Mouse (Mus musculus): ENCODE measurements at regions not wholly inside any gene's neighbourhood (a gene's known extent, or its start where the extent isn't known, plus 50 kb on each side); places are given as distances from the start of the nearest gene placed in this dataset.

DNA sequence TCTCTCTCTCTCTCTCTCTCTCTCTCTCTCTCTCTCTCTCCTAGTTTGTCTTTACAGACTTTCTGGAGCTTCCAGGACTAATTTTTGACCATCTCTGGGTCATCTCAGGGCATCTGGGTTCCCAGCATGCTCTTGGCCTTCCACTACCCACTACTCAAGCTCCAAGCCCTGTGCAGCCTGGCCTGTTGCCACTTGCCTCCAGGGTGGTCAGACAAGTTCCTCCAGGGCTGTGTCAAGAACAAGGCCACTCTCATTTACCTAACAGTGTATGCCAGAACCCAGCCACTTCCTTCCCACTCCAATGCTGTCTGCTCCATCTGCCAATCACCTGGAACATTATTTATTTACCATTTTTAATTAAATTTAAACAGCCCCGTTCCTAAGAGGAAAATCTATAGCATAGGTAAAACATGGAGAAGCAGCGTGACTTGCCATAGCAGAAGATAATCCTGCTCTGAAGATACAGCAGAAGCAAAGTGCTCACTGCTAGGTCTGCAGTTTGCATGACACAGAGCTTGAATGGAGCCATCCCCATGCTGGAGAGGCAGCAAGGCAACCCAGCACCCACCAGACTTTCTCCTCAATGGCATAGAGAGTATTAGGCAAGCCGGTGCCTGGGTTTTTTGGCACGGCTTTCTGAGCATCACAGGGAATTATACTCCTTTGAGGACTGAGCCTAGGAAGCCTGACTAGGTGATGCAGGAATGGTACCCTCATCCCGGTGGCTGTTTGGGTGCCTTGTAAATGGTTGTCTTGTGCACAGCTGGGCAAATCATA lies 54.0 kb downstream of the Foxi1 start:
- no peak for DNase-seq

DNA sequence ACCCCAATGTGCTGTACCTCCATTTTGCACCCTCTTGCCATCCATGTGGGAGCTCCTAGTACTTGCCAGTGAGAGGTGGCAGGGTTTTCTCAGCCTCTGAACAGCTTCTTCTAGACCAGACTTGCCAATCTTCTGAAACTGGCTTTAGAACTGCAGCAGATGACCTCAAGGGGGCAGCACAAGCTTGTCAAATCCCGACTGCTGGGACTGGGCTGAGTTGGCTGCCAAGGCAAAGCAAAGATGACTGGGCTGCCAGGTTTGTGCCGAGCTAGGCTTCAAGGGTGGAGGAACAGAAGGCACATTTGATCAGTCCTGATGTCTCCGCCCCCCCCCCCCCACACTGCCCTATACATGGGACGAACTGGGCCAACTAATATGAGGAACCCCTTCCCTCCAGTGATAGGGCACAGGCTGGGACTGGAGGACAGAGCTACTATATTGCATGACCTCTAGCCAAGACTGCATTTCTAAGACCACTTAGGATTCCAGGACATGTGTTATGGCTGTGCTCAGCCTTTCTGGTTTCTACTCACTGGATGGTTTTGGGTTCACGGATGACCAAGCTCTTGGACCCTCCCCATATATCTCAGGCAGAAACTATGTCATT lies 51.1 kb upstream of the 4930469K13Rik start:
- peak; percentile 80 for DNase-seq

All from right cerebral cortex, adult 18-20 months (tissue).